Mouse (Mus musculus) MEL (cell line): ENCODE data around the gene Smoc1. TPM values are rescaled to one million over a fixed set of nuclear protein-coding genes. Genes with fewer than 3 reads are reported as not detected.

ENCODE experiments used
- DNase-seq: peaks from one replicate; pipeline ENCODE4 v3.0.0; 2011; ENCODE audit warnings: low read depth, low spot score
- H3K27ac ChIP-seq: 2 replicates; pipeline ENCODE4 v1.5.1; 2012; ENCODE audit warnings: low read depth, mild to moderate bottlenecking, control low read depth, low read length, moderate library complexity; ENCODE audit not compliant: control insufficient read depth
- H3K27me3 ChIP-seq, 2 experiments: fragments of 150-350 bp in 1 of 2; sonication (generic) in 1 of 2; 2 replicates each; pipeline ENCODE4 v1.6.1; 2012; ENCODE audit warnings: low read length in 2 of 2, mild to moderate bottlenecking in 2 of 2, improper control_type of control experiment in 1 of 2, moderate library complexity in 1 of 2; ENCODE audit not compliant: insufficient read depth in 2 of 2, control insufficient read depth in 1 of 2
- H3K36me3 ChIP-seq, 2 experiments: 2 replicates each; pipeline ENCODE4 v1.6.1; 2012 to 2014; ENCODE audit warnings: low read length in 2 of 2, improper control_type of control experiment in 1 of 2, inconsistent platforms in 1 of 2, mild to moderate bottlenecking in 1 of 2; ENCODE audit not compliant: insufficient read depth in 2 of 2, control insufficient read depth in 1 of 2
- H3K4me1 ChIP-seq, 2 experiments: fragments of 150-350 bp in 1 of 2; sonication (generic) in 1 of 2; 2 replicates each; pipeline ENCODE4 v1.6.1; 2012; ENCODE audit warnings: low read length in 2 of 2, improper control_type of control experiment in 1 of 2, mild to moderate bottlenecking in 1 of 2; ENCODE audit not compliant: insufficient read depth in 2 of 2, control insufficient read depth in 1 of 2
- H3K4me3 ChIP-seq, 2 experiments: fragments of 150-350 bp in 1 of 2; sonication (generic) in 1 of 2; 2 replicates each; pipeline ENCODE4 v1.5.1; 2012; ENCODE audit warnings: low read depth in 2 of 2, low read length in 2 of 2, mild to moderate bottlenecking in 2 of 2, moderate library complexity in 2 of 2, control low read depth in 1 of 2, improper control_type of control experiment in 1 of 2; ENCODE audit not compliant: control insufficient read depth in 1 of 2, insufficient read depth in 1 of 2
- H3K79me2 ChIP-seq: 2 replicates; pipeline ENCODE4 v1.6.1; 2012; ENCODE audit warnings: mild to moderate bottlenecking, low read length, moderate library complexity; ENCODE audit not compliant: control insufficient read depth, poor library complexity, insufficient read depth
- H3K9ac ChIP-seq: 2 replicates; pipeline ENCODE4 v1.6.1; 2012; ENCODE audit warnings: low read depth, mild to moderate bottlenecking, control low read depth, low read length, moderate library complexity; ENCODE audit not compliant: control insufficient read depth, poor library complexity, severe bottlenecking
- H3K9me3 ChIP-seq: fragments of 150-350 bp; sonication (generic); replicated peaks from 2 replicates; pipeline ENCODE4 v1.6.1; 2012; ENCODE audit warnings: mild to moderate bottlenecking, low read length, improper control_type of control experiment, moderate library complexity; ENCODE audit not compliant: insufficient read depth
- BHLHE40 ChIP-seq: IDR thresholded peaks from 2 replicates; pipeline ENCODE4 v1.6.1; 2012; ENCODE audit warnings: low read depth, mild to moderate bottlenecking, inconsistent platforms, low read length, improper control_type of control experiment, borderline replicate concordance
- CHD2 ChIP-seq: IDR thresholded peaks from 2 replicates; pipeline ENCODE4 v1.6.1; 2011; ENCODE audit warnings: low read length, improper control_type of control experiment
- CTCF ChIP-seq, 3 experiments: IDR thresholded peaks in 2 of 3; conservative IDR thresholded peaks in 1 of 3; 2 replicates each; pipeline ENCODE4 v1.5.1; 2011 to 2012; ENCODE audit warnings: low read length in 3 of 3, low read depth in 2 of 3, mild to moderate bottlenecking in 2 of 3, improper control_type of control experiment in 1 of 3, inconsistent platforms in 1 of 3, mixed read lengths in 1 of 3, moderate library complexity in 1 of 3; ENCODE audit not compliant: control insufficient read depth in 1 of 3, insufficient read depth in 1 of 3, poor library complexity in 1 of 3, severe bottlenecking in 1 of 3
- ELF1 ChIP-seq: IDR thresholded peaks from 2 replicates; pipeline ENCODE4 v1.6.1; 2014; ENCODE audit warnings: low read depth, mild to moderate bottlenecking, inconsistent platforms, low read length, improper control_type of control experiment, moderate library complexity
- ETS1 ChIP-seq: IDR thresholded peaks from 2 replicates; pipeline ENCODE4 v1.6.1; 2012; ENCODE audit warnings: low read depth, mild to moderate bottlenecking, inconsistent platforms, low read length, improper control_type of control experiment, moderate library complexity
- GABPA ChIP-seq: IDR thresholded peaks from 2 replicates; pipeline ENCODE4 v1.6.1; 2012; ENCODE audit warnings: low read depth, mild to moderate bottlenecking, inconsistent platforms, low read length, improper control_type of control experiment, moderate library complexity
- HCFC1 ChIP-seq: IDR thresholded peaks from 2 replicates; pipeline ENCODE4 v1.6.1; 2012; ENCODE audit warnings: low read depth, mild to moderate bottlenecking, inconsistent platforms, low read length, improper control_type of control experiment, moderate library complexity
- JUND ChIP-seq: IDR thresholded peaks from 2 replicates; pipeline ENCODE4 v1.6.1; 2011; ENCODE audit warnings: low read depth, mild to moderate bottlenecking, improper control_type of control experiment, low read length
- MAFK ChIP-seq: IDR thresholded peaks from 2 replicates; pipeline ENCODE4 v1.6.1; 2011; ENCODE audit warnings: low read depth, mild to moderate bottlenecking, low read length, improper control_type of control experiment, borderline replicate concordance
- MAZ ChIP-seq: IDR thresholded peaks from 2 replicates; pipeline ENCODE4 v1.6.1; 2012; ENCODE audit warnings: low read depth, mild to moderate bottlenecking, inconsistent platforms, low read length, improper control_type of control experiment
- MEF2A ChIP-seq: IDR thresholded peaks from 2 replicates; pipeline ENCODE4 v1.6.1; 2014; ENCODE audit warnings: low read depth, mild to moderate bottlenecking, inconsistent platforms, low read length, improper control_type of control experiment; ENCODE audit not compliant: poor library complexity, insufficient replicate concordance, severe bottlenecking; ENCODE audit errors: extremely low read depth
- MYB ChIP-seq: IDR thresholded peaks from 2 replicates; pipeline ENCODE4 v1.6.1; 2011; ENCODE audit warnings: mild to moderate bottlenecking, low read depth, low read length, improper control_type of control experiment
- MYC ChIP-seq: IDR thresholded peaks from 2 replicates; pipeline ENCODE4 v1.6.1; 2011; ENCODE audit warnings: low read depth, mild to moderate bottlenecking, low read length, improper control_type of control experiment, moderate library complexity
- POLR2A ChIP-seq, 2 experiments: IDR thresholded peaks; 2 replicates each; pipeline ENCODE4 v1.6.1; 2011 to 2012; ENCODE audit warnings: low read length in 2 of 2, mild to moderate bottlenecking in 2 of 2, control low read depth in 1 of 2, improper control_type of control experiment in 1 of 2, low read depth in 1 of 2, moderate library complexity in 1 of 2; ENCODE audit not compliant: control insufficient read depth in 1 of 2, insufficient read depth in 1 of 2, poor library complexity in 1 of 2
- RAD21 ChIP-seq: IDR thresholded peaks from 2 replicates; pipeline ENCODE4 v1.6.1; 2011; ENCODE audit warnings: mild to moderate bottlenecking, low read depth, low read length, improper control_type of control experiment
- RCOR1 ChIP-seq: IDR thresholded peaks from 2 replicates; pipeline ENCODE4 v1.6.1; 2012; ENCODE audit warnings: low read depth, mild to moderate bottlenecking, inconsistent platforms, low read length, improper control_type of control experiment
- SIN3A ChIP-seq: IDR thresholded peaks from 2 replicates; pipeline ENCODE4 v1.6.1; 2012; ENCODE audit warnings: low read length, improper control_type of control experiment, inconsistent platforms
- SMC3 ChIP-seq: IDR thresholded peaks from 2 replicates; pipeline ENCODE4 v1.6.1; 2011; ENCODE audit warnings: low read depth, low read length, improper control_type of control experiment
- TBP ChIP-seq: IDR thresholded peaks from 2 replicates; pipeline ENCODE4 v1.8.0; 2011; ENCODE audit warnings: low read depth, low read length, improper control_type of control experiment
- UBTF ChIP-seq: IDR thresholded peaks from 2 replicates; pipeline ENCODE4 v1.6.1; 2012; ENCODE audit warnings: low read depth, mild to moderate bottlenecking, inconsistent platforms, low read length, improper control_type of control experiment, moderate library complexity, borderline replicate concordance; ENCODE audit not compliant: insufficient read depth
- ZC3H11A ChIP-seq: IDR thresholded peaks from 2 replicates; pipeline ENCODE4 v1.6.1; 2012; ENCODE audit warnings: low read depth, mild to moderate bottlenecking, inconsistent platforms, low read length, improper control_type of control experiment
- ZMIZ1 ChIP-seq: IDR thresholded peaks from 2 replicates; pipeline ENCODE4 v1.6.1; 2012; ENCODE audit warnings: low read depth, mild to moderate bottlenecking, inconsistent platforms, low read length, improper control_type of control experiment, moderate library complexity
- ZNF384 ChIP-seq: IDR thresholded peaks from 2 replicates; pipeline ENCODE4 v1.6.1; 2012; ENCODE audit warnings: low read depth, mild to moderate bottlenecking, inconsistent platforms, low read length, improper control_type of control experiment
- polyA plus RNA-seq, 2 experiments: library from polyadenylated mRNA; stranded (reverse) in 1 of 2; unstranded in 1 of 2; fragments of >175 nt in 1 of 2; fragments of >200 nt in 1 of 2; gene quantifications; 2 replicates each; pipeline versions ENCODE4 v1.2.1 to v1.2.4; 2012; ENCODE audit warnings: low replicate concordance in 2 of 2, low read depth in 1 of 2; ENCODE audit not compliant: insufficient read length in 2 of 2, insufficient read depth in 1 of 2, missing spikeins in 1 of 2
- total RNA-seq: library from RNA; depleted of rRNA; stranded (reverse); fragments of 300-350 nt; gene quantifications from 2 replicates; pipeline ENCODE4 v1.2.3, GENCODE M21; 2012; rRNA removed

The Smoc1 gene
- 18.8 and 22.4 TPM in 2 replicates for total RNA-seq
- 10 to 100 TPM in 1 of 2 experiments, not detected in 1; 23.3 TPM for polyA plus RNA-seq

DNA sequence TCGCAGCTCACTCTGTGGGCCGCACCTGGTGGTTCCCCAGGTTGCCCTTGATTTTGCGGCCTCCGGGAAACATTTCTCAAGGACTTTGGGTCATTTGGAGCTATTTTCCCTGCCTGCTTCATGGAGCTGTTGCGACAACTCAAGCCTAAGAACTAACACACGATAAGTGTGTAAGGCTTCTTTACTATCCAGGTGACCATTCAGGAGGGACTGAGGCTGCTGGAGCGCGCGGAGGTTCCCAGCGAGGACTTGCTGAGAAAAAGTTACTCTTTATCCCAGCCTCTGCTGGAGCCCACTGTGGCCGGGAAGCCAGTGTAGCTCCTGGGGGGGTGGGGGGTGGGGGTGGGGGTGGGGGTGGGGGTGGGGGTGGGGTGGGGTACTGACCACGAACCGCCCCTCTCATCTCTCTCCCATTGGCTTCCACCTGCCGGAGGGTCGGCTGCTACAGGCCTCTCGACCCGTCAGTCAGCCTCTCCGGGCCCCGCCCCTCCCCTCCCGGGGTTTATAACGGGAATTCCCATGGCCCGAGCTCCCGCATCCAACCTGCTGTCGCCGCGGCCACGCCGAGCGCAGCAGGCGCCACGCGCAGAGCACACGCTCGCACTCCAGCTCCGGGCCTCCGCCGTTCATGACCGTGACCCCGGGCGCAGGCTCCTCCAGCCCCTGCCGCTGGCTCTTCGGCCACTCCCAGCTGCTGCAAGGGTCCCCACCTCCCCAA, at the start of gene Smoc1:
Smoc1 (plus strand) TSS at position 532 of the 718 bp plus-strand sequence.
- no peaks in the 10 kb centered on the region for H3K9me3 ChIP-seq
- TF ChIP-seq UBTF (no peak), TBP (no peak), MAFK (no peak), ZMIZ1 (no peak), HCFC1 (no peak), RAD21 (no peak), GABPA (no peak), MAZ (no peak), MYC (no peak), BHLHE40 (no peak), SIN3A (no peak), MEF2A (no peak), ZNF384 (no peak), POLR2A (IDR thresholded peaks at IDR 0.05; ENCODE audit: control insufficient read depth in 1 of 2, insufficient read depth in 1 of 2, low read depth in 1 of 2, low read length in 2 of 2, poor library complexity in 1 of 2) (no peak), RCOR1 (no peak)
- no peak within 1 kb of the TSS for H3K27ac ChIP-seq
- no peak within 1 kb of the TSS for H3K4me3 ChIP-seq
- 0 out of 2 replicates have a peak, but pooled peaks cover 3% of the 10 kb centered on the region for H3K79me2 ChIP-seq
- no peaks in the 10 kb centered on the region for H3K27me3 ChIP-seq
- peaks cover 0 to 4% of the 10 kb centered on the region in 2 experiments; a peak in 2 of 4 replicates for H3K36me3 ChIP-seq
- no peak for DNase-seq
- H3K9ac ChIP-seq = no peak within 1 kb of the TSS
- H3K4me1 ChIP-seq = no peaks in the 10 kb centered on the region; a peak in 2 of 4 replicates

DNA sequence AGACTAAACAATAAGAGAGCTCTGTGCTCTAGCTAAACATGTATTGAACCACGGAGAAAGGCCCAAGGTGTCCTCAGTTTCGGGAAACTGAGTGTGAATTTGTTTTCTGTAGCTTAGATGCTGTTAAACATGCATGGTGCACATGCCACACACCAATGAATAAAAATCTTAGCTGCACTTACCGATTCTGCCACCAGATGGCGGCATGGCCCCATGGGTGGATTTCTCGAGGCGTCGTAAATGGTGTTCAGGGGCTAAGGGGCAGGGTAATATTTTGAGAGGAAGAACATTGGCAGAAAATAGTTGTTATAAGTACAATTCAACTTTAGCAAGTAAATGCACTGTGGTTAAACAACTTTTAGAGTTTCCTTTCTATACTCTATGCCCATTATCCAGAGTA, 44.3 kb upstream of the Smoc1 start:
- peaks cover 0 to 3% of the 10 kb centered on the region in 2 experiments; a peak in 1 of 4 replicates for H3K4me1 ChIP-seq
- no peaks in the 10 kb centered on the region for H3K27me3 ChIP-seq
- DNase-seq = peak; percentile 71
- no peaks in the 10 kb centered on the region; a peak in 1 of 4 replicates for H3K36me3 ChIP-seq
- no peak overlapping the region for H3K9ac ChIP-seq
- no peaks in the 10 kb centered on the region for H3K9me3 ChIP-seq
- no peak overlapping the region for H3K27ac ChIP-seq
- H3K79me2 ChIP-seq = no peaks in the 10 kb centered on the region
- TF ChIP-seq GABPA (no peak), UBTF (no peak), SMC3 (peak; percentile 98), MEF2A (no peak), ZC3H11A (peak; percentile 98), MYC (peak; percentile 78; the same call in 1 of the 2 replicates), ETS1 (no peak), SIN3A (no peak), MYB (no peak), JUND (no peak), CHD2 (no peak), ELF1 (no peak), CTCF (IDR thresholded peaks at IDR 0.05 in 2 of 3, conservative IDR thresholded peaks at IDR 0.05 in 1 of 3; ENCODE audit: control insufficient read depth in 1 of 3, insufficient read depth in 1 of 3, low read depth in 2 of 3, low read length in 3 of 3, poor library complexity in 1 of 3, severe bottlenecking in 1 of 3) (peak; percentile 95 to 98 (median 98)), TBP (no peak), RAD21 (no peak; the same call in none of the 2 replicates)
- H3K4me3 ChIP-seq = no peak overlapping the region
